Mouse (Mus musculus) 416B (cell line): ENCODE results near the gene Ehmt1.

ENCODE experiments used
- DNase-seq: peaks from one replicate; pipeline ENCODE4 v3.0.0; 2011; ENCODE audit warnings: low read depth

Ehmt1 gene

GRCm38 (mm10) chr2:24912189-24912588, 7.2 kb downstream of the Ehmt1 start:
- no peak for DNase-seq

GRCm38 (mm10) chr2:24910481-24910880, 8.9 kb downstream of the Ehmt1 start:
- DNase-seq = peak; percentile 63

GRCm38 (mm10) chr2:24905653-24906155, 13.7 kb downstream of the Ehmt1 start:
- DNase-seq = no peak

GRCm38 (mm10) chr2:24904823-24905652, 14.4 kb downstream of the Ehmt1 start:
- DNase-seq = no peak

GRCm38 (mm10) chr2:24902999-24903398, 16.4 kb downstream of the Ehmt1 start:
- DNase-seq = peak; percentile 30

- no peak for DNase-seq
Observed at GRCm38 (mm10) chr2:24901055-24901454, 18.4 kb downstream of the Ehmt1 start.

- no peak for DNase-seq
Observed at GRCm38 (mm10) chr2:24899292-24899691, 20.1 kb downstream of the Ehmt1 start.

- no peak for DNase-seq
Observed at GRCm38 (mm10) chr2:24896761-24897160, 22.7 kb downstream of the Ehmt1 start.

- no peak for DNase-seq
Observed at GRCm38 (mm10) chr2:24894211-24894610, 25.2 kb downstream of the Ehmt1 start.

- DNase-seq = no peak
Observed at GRCm38 (mm10) chr2:24892318-24892717, 27.1 kb downstream of the Ehmt1 start.

- no peak for DNase-seq
Observed at GRCm38 (mm10) chr2:24890541-24891447, 28.6 kb downstream of the Ehmt1 start.

- DNase-seq = peak; percentile 38
Observed at GRCm38 (mm10) chr2:24888895-24889294, 30.5 kb downstream of the Ehmt1 start.

- DNase-seq = no peak
Observed at GRCm38 (mm10) chr2:24880686-24881085, 38.7 kb downstream of the Ehmt1 start.

GRCm38 (mm10) chr2:24870952-24871351, 48.5 kb downstream of the Ehmt1 start:
- peak; percentile 89 for DNase-seq

GRCm38 (mm10) chr2:24863010-24863409, 56.4 kb downstream of the Ehmt1 start:
- peak; percentile 60 for DNase-seq

GRCm38 (mm10) chr2:24852408-24852807, 67.0 kb downstream of the Ehmt1 start:
- DNase-seq = peak; percentile 69

GRCm38 (mm10) chr2:24846557-24846956, 72.9 kb downstream of the Ehmt1 start:
- DNase-seq = no peak

- DNase-seq = no peak
Observed at GRCm38 (mm10) chr2:24845256-24845655, 74.2 kb downstream of the Ehmt1 start.

GRCm38 (mm10) chr2:24830614-24831013, 88.8 kb downstream of the Ehmt1 start:
- no peak for DNase-seq

- DNase-seq = no peak
Observed at GRCm38 (mm10) chr2:24809746-24810145, 109.7 kb downstream of the Ehmt1 start.

- no peak for DNase-seq
Observed at GRCm38 (mm10) chr2:24807691-24808090, 111.7 kb downstream of the Ehmt1 start.

- no peak for DNase-seq
Observed at GRCm38 (mm10) chr2:24807036-24807435, 112.4 kb downstream of the Ehmt1 start.

- DNase-seq = no peak
Observed at GRCm38 (mm10) chr2:24806143-24806542, 113.3 kb downstream of the Ehmt1 start.
